Mouse (Mus musculus): ENCODE measurements around the gene Hnrnpd. TPM values are rescaled to one million over a fixed set of nuclear protein-coding genes. Genes with fewer than 3 reads are reported as not detected.

Hnrnpd gene
- polyA plus RNA-seq, 1 experiment from 2014 or later: 325 TPM

GRCm38 (mm10) chr5:99922033-99922432, 56.7 kb downstream of the Hnrnpd start:
- in situ Hi-C loops (cut with MboI; ENCODE audit: low pct_unique_long_range_greater_than_20kb): loop anchor here (10.0 kb wide), 2 partner anchors 313 to 403 kb away; no protein-coding TSS in a partner anchor
- CTCF ChIA-PET: no interaction called here
- DNase-seq (ENCODE audit: low read depth, low spot score): no peak
- peaks cover 27% of the 10 kb centered on the region for H3K27me3 ChIP-seq
- POLR2A ChIA-PET: interaction anchor here (0.6 kb wide), 1 partner anchor 24 kb away, joined by 3 read pairs; no protein-coding TSS in a partner anchor
- ATAC-seq: no peak
- no peak for TF ChIP-seq CTCF (IDR thresholded peaks at IDR 0.05)

GRCm38 (mm10) chr5:99915494-99915893, 63.2 kb downstream of the Hnrnpd start:
- DNase-seq (ENCODE audit: low read depth, low spot score) (no peak), ATAC-seq (no peak)
- ChIA-PET POLR2A (no interaction called here), CTCF (no interaction called here)
- peaks cover 14% of the 10 kb centered on the region for H3K27me3 ChIP-seq
- in situ Hi-C loops (cut with MboI; ENCODE audit: low pct_unique_long_range_greater_than_20kb): no loop called here
- TF ChIP-seq CTCF (IDR thresholded peaks at IDR 0.05): no peak

- ChIA-PET POLR2A (no interaction called here), CTCF (interaction anchor here (1.4 kb wide), 1 partner anchor 12 kb away, joined by 6 read pairs; no protein-coding TSS in a partner anchor)
- no peak for DNase-seq (ENCODE audit: low read depth, low spot score)
- H3K27me3 ChIP-seq: no peaks in the 10 kb centered on the region
- in situ Hi-C loops (cut with MboI; ENCODE audit: low pct_unique_long_range_greater_than_20kb): no loop called here
- peak; percentile 45 for TF ChIP-seq CTCF (IDR thresholded peaks at IDR 0.05)
- peak; percentile 89 for ATAC-seq
Measured at GRCm38 (mm10) chr5:99906181-99906956, 72.4 kb downstream of the Hnrnpd start, which contains the start of gene Vamp9. Gene Vamp9 (plus strand): TSS chr5:99906254.

Other genes with a start within 250 kb of the Hnrnpd start
- gene Rasgef1b, start 249.9 kb downstream of the Hnrnpd start, polyA plus RNA-seq (2021): 1.3 TPM
- gene Vamp9, start 72.7 kb downstream of the Hnrnpd start, polyA plus RNA-seq (2021): not detected
- 1.6 TPM for gene 4930524J08Rik, start 123 bp upstream of the Hnrnpd start, polyA plus RNA-seq (2021)
- gene Hnrnpdl, start 60.7 kb upstream of the Hnrnpd start, polyA plus RNA-seq (2021): 171 TPM
- 24.8 TPM for gene Enoph1, start 61.0 kb upstream of the Hnrnpd start, polyA plus RNA-seq (2021)
- not detected for gene Tmem150c, start 180.9 kb upstream of the Hnrnpd start, polyA plus RNA-seq (2021)

Measured in Patski (cell line).